Mouse (Mus musculus) adrenal gland, adult 8-10 months (tissue): ENCODE data around the gene Olfr775. TPM values are rescaled to one million over a fixed set of nuclear protein-coding genes. Genes with fewer than 3 reads are reported as not detected.

Experiments used
- DNase-seq: peaks from one replicate; pipeline ENCODE4 v3.0.0; 2022
- total RNA-seq, 4 experiments: library from RNA; stranded (reverse); gene quantifications; 2 replicates each; pipeline ENCODE4 v1.2.4; 2022

Olfr775 gene
- under 1 TPM in 1 of 4 experiments, not detected in 3; 0.08 TPM for total RNA-seq

DNA sequence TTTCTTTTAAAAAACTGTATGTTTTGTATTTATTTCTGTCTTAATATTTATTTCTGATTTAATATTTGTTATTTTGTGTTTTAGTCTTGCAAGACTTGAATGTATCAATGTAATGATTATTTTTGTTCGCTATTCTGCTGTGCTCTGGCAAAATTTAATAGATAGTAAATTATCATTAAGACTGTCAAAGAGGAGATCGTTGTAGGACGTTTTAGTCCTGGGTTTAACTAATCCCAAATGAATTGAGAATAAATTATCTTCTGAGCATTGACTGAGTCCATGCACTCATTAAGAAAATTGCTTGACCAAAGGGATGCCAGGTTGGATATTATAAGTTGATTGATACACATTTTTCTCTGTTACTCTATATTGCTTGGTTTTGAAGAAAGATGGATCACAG lies at the start of gene Olfr775:
TSS of gene Olfr775 (plus strand) at position 301 of the 400 bp plus-strand sequence.
- DNase-seq: no peak

DNA sequence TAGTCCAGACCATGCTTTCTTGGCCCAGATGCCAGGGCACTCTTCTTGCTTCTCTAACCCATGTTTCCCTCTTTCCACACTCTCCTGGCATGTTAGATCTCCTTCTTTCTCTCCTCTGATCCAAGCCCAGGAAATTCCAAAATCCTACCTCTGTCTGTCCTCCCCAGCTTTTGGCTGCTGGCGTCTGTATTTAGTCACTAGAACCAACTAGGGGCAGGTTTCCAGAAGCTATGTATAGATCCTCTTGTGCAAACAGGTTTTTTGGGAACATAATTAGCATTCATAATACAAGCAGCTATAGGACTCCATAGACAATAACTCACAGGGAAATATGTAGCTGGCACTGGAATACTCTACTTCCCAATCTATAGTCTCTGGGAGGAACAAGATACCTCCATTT lies 17.5 kb upstream of the Olfr775 start:
- no peak for DNase-seq

GRCm38 (mm10) chr10:129235904-129236303 lies 12.3 kb upstream of the Olfr775 start, which contains the start of gene Olfr774:
Gene Olfr774, plus strand, starts transcription at chr10:129236204.
- DNase-seq: no peak

DNA sequence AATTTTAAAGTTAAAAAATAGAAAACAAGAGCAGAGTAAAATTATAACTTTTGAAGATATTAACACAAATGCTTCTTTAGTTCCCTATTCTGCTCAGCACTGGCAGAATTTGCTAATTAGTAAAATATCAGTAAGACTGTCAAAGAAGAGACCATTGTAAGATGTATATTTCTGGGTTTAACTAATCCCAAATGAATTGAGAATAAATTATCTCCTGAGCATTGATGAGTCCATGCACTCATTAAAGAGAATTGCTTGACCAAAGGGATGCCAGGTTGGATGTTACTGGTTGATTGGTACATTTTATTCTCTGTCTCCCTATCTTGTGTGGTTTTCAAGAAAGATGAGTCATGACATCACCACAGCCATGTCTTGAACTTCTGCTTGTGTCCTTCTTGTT lies 10.6 kb downstream of the Olfr775 start, which contains the start of gene Olfr776:
TSS of gene Olfr776 (plus strand) at position 301 of the 400 bp plus-strand sequence.
- DNase-seq: no peak

- DNase-seq: no peak
Measured at GRCm38 (mm10) chr10:129271081-129271535, 22.9 kb downstream of the Olfr775 start, which contains the start of gene Olfr777. Gene Olfr777, minus strand, starts transcription at chr10:129271485.

Other genes with a start within 250 kb of the Olfr775 start
- not detected for gene Olfr763, start 237.6 kb upstream of the Olfr775 start, total RNA-seq
- not detected for gene Olfr764-ps1, start 208.5 kb upstream of the Olfr775 start, total RNA-seq
- gene Olfr765, start 198.4 kb upstream of the Olfr775 start, total RNA-seq: not detected
- gene Olfr766-ps1, start 179.4 kb upstream of the Olfr775 start, total RNA-seq: not detected
- gene Olfr767, start 165.5 kb upstream of the Olfr775 start, total RNA-seq: not detected
- gene Olfr768, start 149.0 kb upstream of the Olfr775 start, total RNA-seq: not detected
- gene Olfr769, start 130.6 kb upstream of the Olfr775 start, total RNA-seq: not detected
- not detected for gene Olfr770, start 109.4 kb upstream of the Olfr775 start, total RNA-seq
- not detected for gene Olfr771, start 83.7 kb upstream of the Olfr775 start, total RNA-seq
- not detected for gene Olfr772, start 70.5 kb upstream of the Olfr775 start, total RNA-seq
- not detected for gene Olfr773, start 61.0 kb upstream of the Olfr775 start, total RNA-seq
- not detected for gene Olfr774, start 12.2 kb upstream of the Olfr775 start, total RNA-seq
- gene Olfr776, start 10.7 kb downstream of the Olfr775 start, total RNA-seq: not detected
- gene Olfr777, start 23.1 kb downstream of the Olfr775 start, total RNA-seq: not detected
- gene Olfr780, start 69.7 kb downstream of the Olfr775 start, total RNA-seq: not detected
- gene Olfr781, start 80.4 kb downstream of the Olfr775 start, total RNA-seq: not detected
- gene Olfr782, start 100.4 kb downstream of the Olfr775 start, total RNA-seq: not detected
- gene Olfr784, start 135.7 kb downstream of the Olfr775 start, total RNA-seq: not detected
- gene Olfr785, start 157.0 kb downstream of the Olfr775 start, total RNA-seq: not detected
- not detected for gene Olfr786, start 178.9 kb downstream of the Olfr775 start, total RNA-seq
- gene Olfr787, start 213.4 kb downstream of the Olfr775 start, total RNA-seq: not detected
- not detected for gene Olfr788, start 222.6 kb downstream of the Olfr775 start, total RNA-seq
- not detected for gene Olfr789, start 236.3 kb downstream of the Olfr775 start, total RNA-seq